Mouse (Mus musculus): ENCODE measurements around the gene Tmem183a. TPM values are rescaled to one million over a fixed set of nuclear protein-coding genes. Genes with fewer than 3 reads are reported as not detected.

Gene Tmem183a
- polyA plus RNA-seq, 1 experiment from 2014 or later: 110 TPM

DNA sequence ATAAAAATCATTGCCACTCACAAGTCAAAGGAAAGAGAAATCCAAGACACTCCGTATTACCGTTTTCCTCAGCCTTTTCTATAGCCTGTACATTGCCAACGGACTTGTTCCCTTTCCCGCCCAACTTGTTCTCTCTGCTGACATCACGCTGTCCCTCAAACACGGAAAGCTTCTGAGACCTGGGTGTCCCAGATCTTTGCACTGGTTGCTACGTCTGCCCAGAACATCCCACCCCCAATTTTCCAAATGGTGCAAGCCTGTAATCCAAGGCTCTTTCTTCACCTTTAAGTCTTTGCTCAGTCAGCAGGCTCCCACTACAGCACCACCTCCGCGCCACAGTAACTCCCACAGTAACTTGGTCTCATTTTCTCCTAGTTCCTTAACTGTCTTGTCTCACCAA, 56.8 kb downstream of the Tmem183a start:
- no peak overlapping the region for H3K4me2 ChIP-seq (replicated peaks)
- peaks cover 5% of the 10 kb centered on the region; the same call in 1 of the 2 replicates for H3K36me3 ChIP-seq
- H3K9me3 ChIP-seq: 0 out of 2 replicates have a peak, but pooled peaks cover 2% of the 10 kb centered on the region
- no peak overlapping the region for H3K27ac ChIP-seq
- no peak overlapping the region for H3K4me3 ChIP-seq
- H3K4me1 ChIP-seq: peaks cover 14% of the 10 kb centered on the region
- H3K9ac ChIP-seq: no peak overlapping the region
- WGBS: 94% methylated on average over 9 of the region's 9 CpGs
- ATAC-seq (ENCODE audit: low FRiP score, low read depth): no peak
- H3K27me3 ChIP-seq (replicated peaks): peaks cover 8% of the 10 kb centered on the region

DNA sequence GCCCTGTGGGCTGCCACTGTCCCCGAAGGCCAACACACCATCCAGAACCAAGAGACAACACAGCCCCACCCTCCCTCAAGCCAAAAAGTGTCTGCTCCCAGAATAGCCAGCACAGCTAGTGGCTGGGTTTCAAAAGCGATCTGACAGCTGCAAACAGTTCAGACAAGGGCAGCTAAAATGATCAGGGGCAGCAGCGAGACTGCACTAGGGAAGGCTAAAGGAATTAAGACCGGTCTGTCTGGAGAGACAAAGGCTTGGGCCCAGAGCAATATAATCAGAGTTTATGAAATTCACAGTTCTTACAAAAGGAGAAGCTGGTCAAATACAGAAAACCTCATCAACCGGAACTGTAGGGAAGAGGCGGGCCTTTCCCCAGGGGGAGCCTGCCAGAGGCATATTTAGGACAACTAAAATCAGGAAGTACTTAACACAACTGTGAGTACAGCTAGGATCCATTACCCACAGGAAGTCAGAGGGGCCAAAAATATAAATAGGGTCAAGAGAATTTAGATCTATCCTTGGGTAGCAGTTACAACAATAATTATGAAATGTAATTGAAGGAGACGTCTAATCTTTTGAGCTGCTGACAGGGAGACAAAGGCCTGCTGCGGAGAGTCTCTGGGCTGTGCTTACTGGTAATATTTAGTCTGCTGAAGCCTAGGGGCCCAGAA, 59.1 kb downstream of the Tmem183a start:
- no peak overlapping the region for H3K27ac ChIP-seq
- H3K9me3 ChIP-seq: 0 out of 2 replicates have a peak, but pooled peaks cover 2% of the 10 kb centered on the region
- no peak overlapping the region for H3K4me3 ChIP-seq
- ATAC-seq (ENCODE audit: low FRiP score, low read depth): no peak
- H3K36me3 ChIP-seq: peaks cover 5% of the 10 kb centered on the region; the same call in 1 of the 2 replicates
- no peak overlapping the region for H3K9ac ChIP-seq
- peaks cover 31% of the 10 kb centered on the region for H3K27me3 ChIP-seq (replicated peaks)
- 53% methylated on average over 8 of the region's 8 CpGs for WGBS
- H3K4me1 ChIP-seq: peaks cover 25% of the 10 kb centered on the region
- no peak overlapping the region for H3K4me2 ChIP-seq (replicated peaks)

DNA sequence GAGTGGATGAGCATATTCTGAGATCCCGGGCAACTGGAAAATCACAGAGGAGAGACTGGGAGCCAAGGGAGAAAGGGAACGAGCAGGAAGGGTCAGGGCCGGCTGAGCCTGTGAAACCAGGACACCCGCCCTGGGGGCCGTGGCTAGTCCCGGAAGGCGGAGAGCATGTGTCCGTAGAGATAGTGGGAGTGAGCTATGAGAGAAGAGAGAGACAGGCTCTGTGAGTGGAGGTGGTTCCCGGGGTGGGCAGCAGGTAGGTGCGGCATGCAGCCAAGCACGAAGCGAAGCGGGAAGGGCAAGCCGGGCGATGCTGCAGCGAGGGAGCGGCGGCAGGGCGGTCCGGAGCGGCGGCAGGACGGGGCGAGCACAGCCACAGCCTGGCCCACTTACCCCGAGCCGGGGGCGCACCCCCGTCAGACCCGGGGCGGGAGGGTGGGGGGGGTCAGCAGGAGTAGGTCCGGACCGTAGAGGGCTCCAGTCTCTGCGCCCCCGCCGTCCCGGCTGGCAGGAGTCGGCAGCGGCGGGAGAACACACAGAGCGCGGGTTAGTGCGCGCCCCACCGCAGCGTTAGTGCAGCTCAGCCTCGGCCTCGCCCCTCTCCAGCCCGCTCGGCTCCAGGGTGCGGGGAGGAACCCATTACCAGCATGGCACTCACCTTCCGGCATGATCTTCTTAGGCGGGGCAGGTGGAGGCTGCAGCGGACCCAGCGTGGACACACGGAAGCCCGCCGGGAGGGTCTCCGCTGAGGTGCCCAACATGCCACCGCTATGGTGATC, 63.0 kb downstream of the Tmem183a start:
- ATAC-seq (ENCODE audit: low FRiP score, low read depth): peak; percentile 58; the same call in 1 of the 2 replicates
- Histone ChIP-seq H3K9me3 (no peaks in the 10 kb centered on the region), H3K4me1 (peaks cover 20% of the 10 kb centered on the region), H3K9ac (peak overlapping the region; percentile 59), H3K27ac (no peak overlapping the region), H3K4me2 (replicated peaks) (peak overlapping the region; percentile 99), H3K4me3 (peak overlapping the region; percentile 52), H3K36me3 (peaks cover 3% of the 10 kb centered on the region; the same call in 1 of the 2 replicates), H3K27me3 (replicated peaks) (peaks cover 40% of the 10 kb centered on the region)
- WGBS: 6% methylated on average over 58 of the region's 59 CpGs

DNA sequence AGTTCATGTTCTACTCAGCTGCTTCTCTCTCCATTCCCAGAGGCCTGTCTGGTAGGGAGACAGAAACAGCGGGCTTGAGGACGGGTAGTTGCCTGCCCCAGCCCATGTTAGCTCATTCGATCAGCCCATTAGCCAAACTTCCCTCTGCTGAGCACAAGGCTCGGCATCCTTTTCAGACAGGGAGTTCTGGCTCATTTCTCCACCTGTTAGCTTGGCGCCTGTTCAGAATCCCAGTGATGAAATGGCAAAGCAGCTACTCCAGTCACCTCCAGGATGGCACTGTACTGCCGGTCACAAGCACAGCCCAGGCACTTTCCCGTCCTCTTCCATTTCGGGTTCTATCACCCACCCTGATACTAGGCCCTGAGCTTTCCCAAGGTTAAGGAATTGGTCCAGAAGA, 64.5 kb downstream of the Tmem183a start:
- H3K27ac ChIP-seq: no peak overlapping the region
- no peaks in the 10 kb centered on the region for H3K9me3 ChIP-seq
- H3K36me3 ChIP-seq: peaks cover 3% of the 10 kb centered on the region; the same call in 1 of the 2 replicates
- ATAC-seq (ENCODE audit: low FRiP score, low read depth): no peak
- WGBS: 89% methylated on average over 8 of the region's 8 CpGs
- H3K9ac ChIP-seq: no peak overlapping the region
- H3K4me3 ChIP-seq: no peak overlapping the region
- H3K27me3 ChIP-seq (replicated peaks): peaks cover 40% of the 10 kb centered on the region
- no peak overlapping the region for H3K4me2 ChIP-seq (replicated peaks)
- H3K4me1 ChIP-seq: peaks cover 13% of the 10 kb centered on the region

Other genes with a start within 250 kb of the Tmem183a start
- 2.2 and 2.5 TPM in 2 replicates for gene Chil1, start 179.8 kb downstream of the Tmem183a start, polyA plus RNA-seq (2016; fragmentation: Nextera tagmentation; extraction: Ambion mirVana)
- gene Mybph, start 168.5 kb downstream of the Tmem183a start, polyA plus RNA-seq (2016; fragmentation: Nextera tagmentation; extraction: Ambion mirVana): 8.6 and 13.0 TPM in 2 replicates
- 5.5 TPM in 2 replicates for gene Adora1, start 126.5 kb downstream of the Tmem183a start, polyA plus RNA-seq (2016; fragmentation: Nextera tagmentation; extraction: Ambion mirVana)
- gene Myog, start 72.0 kb downstream of the Tmem183a start, polyA plus RNA-seq (2016; fragmentation: Nextera tagmentation; extraction: Ambion mirVana): 35.7 and 44.8 TPM in 2 replicates
- gene Ppfia4, start 29.1 kb downstream of the Tmem183a start, polyA plus RNA-seq (2016; fragmentation: Nextera tagmentation; extraction: Ambion mirVana): 8.0 and 8.6 TPM in 2 replicates
- not detected in 2 replicates for gene 4933406M09Rik, start 24.0 kb upstream of the Tmem183a start, polyA plus RNA-seq (2016; fragmentation: Nextera tagmentation; extraction: Ambion mirVana)
- gene Cyb5r1, start 43.6 kb upstream of the Tmem183a start, polyA plus RNA-seq (2016; fragmentation: Nextera tagmentation; extraction: Ambion mirVana): 27.9 and 29.8 TPM in 2 replicates
- 71.1 and 74.5 TPM in 2 replicates for gene Adipor1, start 53.4 kb upstream of the Tmem183a start, polyA plus RNA-seq (2016; fragmentation: Nextera tagmentation; extraction: Ambion mirVana)
- gene Klhl12, start 93.6 kb upstream of the Tmem183a start, polyA plus RNA-seq (2016; fragmentation: Nextera tagmentation; extraction: Ambion mirVana): 31.8 and 33.2 TPM in 2 replicates
- 47.2 and 50.8 TPM in 2 replicates for gene Rabif, start 132.7 kb upstream of the Tmem183a start, polyA plus RNA-seq (2016; fragmentation: Nextera tagmentation; extraction: Ambion mirVana)
- not detected in 2 replicates for gene Mgat4e, start 187.7 kb upstream of the Tmem183a start, polyA plus RNA-seq (2016; fragmentation: Nextera tagmentation; extraction: Ambion mirVana)
- gene Kdm5b, start 198.2 kb upstream of the Tmem183a start, polyA plus RNA-seq (2016; fragmentation: Nextera tagmentation; extraction: Ambion mirVana): 108 and 114 TPM in 2 replicates

Data from neural tube, embryonic 12.5 days (tissue).